Mouse (Mus musculus): ENCODE measurements around the gene Apoa2. TPM values are rescaled to one million over a fixed set of nuclear protein-coding genes. Genes with fewer than 3 reads are reported as not detected.

Gene Apoa2
- polyA plus RNA-seq, 1 experiment from 2014 or later, result 2.3 TPM

DNA sequence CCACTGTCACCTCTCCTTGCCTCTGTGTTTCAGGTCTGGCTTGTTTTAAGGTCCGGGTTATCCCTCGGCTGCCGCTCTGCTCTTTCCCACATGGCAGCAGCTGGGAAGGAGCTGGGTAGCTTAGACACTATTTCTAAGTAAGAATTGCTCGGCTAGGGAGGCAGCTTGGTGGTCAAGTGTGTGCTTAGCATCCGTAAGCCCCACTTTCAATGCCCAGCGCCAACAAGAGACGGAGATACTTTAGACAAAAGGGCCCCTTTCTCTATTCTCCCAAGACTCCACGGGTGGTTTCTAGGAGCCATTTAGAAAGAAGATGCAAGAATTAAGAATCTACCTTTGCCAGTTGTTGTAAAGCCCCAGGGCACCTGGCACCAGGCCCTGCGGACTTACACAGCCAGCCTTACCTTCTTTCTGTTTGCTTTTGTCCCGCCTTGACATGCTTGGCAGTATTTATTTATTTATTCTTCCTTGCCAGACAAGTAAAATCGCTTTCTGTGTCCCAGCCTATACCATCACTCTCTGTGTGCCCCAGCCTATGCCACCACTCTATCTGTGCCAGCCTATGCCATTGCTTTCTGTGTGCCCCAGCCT lies 50.4 kb downstream of the Apoa2 start:
- WGBS, result 70% methylated on average over 11 of the region's 11 CpGs

More for the DNA sequence above, 50.4 kb downstream of the Apoa2 start:
- no peak overlapping the region for H3K9ac ChIP-seq (replicated peaks; ENCODE audit: low read depth, low read length)
- no peak overlapping the region for H3K4me2 ChIP-seq (ENCODE audit: low read length)
- H3K4me1 ChIP-seq (replicated peaks; ENCODE audit: control insufficient read depth, insufficient read depth, low read length), result peaks cover 23% of the 10 kb centered on the region
- no peaks in the 10 kb centered on the region for H3K27me3 ChIP-seq (replicated peaks; ENCODE audit: control insufficient read depth, insufficient read depth, low read length)
- no peak overlapping the region for H3K27ac ChIP-seq (ENCODE audit: low read length)
- peaks cover 26% of the 10 kb centered on the region for H3K36me3 ChIP-seq (ENCODE audit: control insufficient read depth, insufficient read depth)
- no peak for ATAC-seq
- no peak overlapping the region for H3K4me3 ChIP-seq (replicated peaks; ENCODE audit: low read length)
- H3K9me3 ChIP-seq (ENCODE audit: control insufficient read depth, low read length), result no peaks in the 10 kb centered on the region

Other genes with a start within 250 kb of the Apoa2 start
- gene Fcgr2b, start 248.5 kb upstream of the Apoa2 start, polyA plus RNA-seq (2015; fragmentation: Nextera tagmentation; extraction: Ambion mirVana), result 0.63 and 1.7 TPM in 2 replicates
- gene Fcgr4, start 206.1 kb upstream of the Apoa2 start, polyA plus RNA-seq (2015; fragmentation: Nextera tagmentation; extraction: Ambion mirVana), result 0.22 and 0.32 TPM in 2 replicates
- 6.7 and 7.6 TPM in 2 replicates for gene Fcgr3, start 160.1 kb upstream of the Apoa2 start, polyA plus RNA-seq (2015; fragmentation: Nextera tagmentation; extraction: Ambion mirVana)
- 5.3 and 6.4 TPM in 2 replicates for gene Cfap126, start 111.1 kb upstream of the Apoa2 start, polyA plus RNA-seq (2015; fragmentation: Nextera tagmentation; extraction: Ambion mirVana)
- 206 and 226 TPM in 2 replicates for gene Sdhc, start 74.5 kb upstream of the Apoa2 start, polyA plus RNA-seq (2015; fragmentation: Nextera tagmentation; extraction: Ambion mirVana)
- gene Mpz, start 74.3 kb upstream of the Apoa2 start, polyA plus RNA-seq (2015; fragmentation: Nextera tagmentation; extraction: Ambion mirVana), result not detected in 2 replicates
- 7.1 and 7.9 TPM in 2 replicates for gene Pcp4l1, start 28.8 kb upstream of the Apoa2 start, polyA plus RNA-seq (2015; fragmentation: Nextera tagmentation; extraction: Ambion mirVana)
- 0.29 and 0.48 TPM in 2 replicates for gene Nr1i3, start 11.1 kb upstream of the Apoa2 start, polyA plus RNA-seq (2015; fragmentation: Nextera tagmentation; extraction: Ambion mirVana)
- 47.7 and 54.8 TPM in 2 replicates for gene Tomm40l, start 2.5 kb upstream of the Apoa2 start, polyA plus RNA-seq (2015; fragmentation: Nextera tagmentation; extraction: Ambion mirVana)
- gene Fcer1g, start 9.3 kb downstream of the Apoa2 start, polyA plus RNA-seq (2015; fragmentation: Nextera tagmentation; extraction: Ambion mirVana), result 15.7 and 17.6 TPM in 2 replicates
- gene Adamts4, start 25.4 kb downstream of the Apoa2 start, polyA plus RNA-seq (2015; fragmentation: Nextera tagmentation; extraction: Ambion mirVana), result 7.2 and 7.6 TPM in 2 replicates
- 212 and 232 TPM in 2 replicates for gene Ndufs2, start 26.3 kb downstream of the Apoa2 start, polyA plus RNA-seq (2015; fragmentation: Nextera tagmentation; extraction: Ambion mirVana)
- gene B4galt3, start 45.3 kb downstream of the Apoa2 start, polyA plus RNA-seq (2015; fragmentation: Nextera tagmentation; extraction: Ambion mirVana), result 111 and 114 TPM in 2 replicates
- gene Ppox, start 56.1 kb downstream of the Apoa2 start, polyA plus RNA-seq (2015; fragmentation: Nextera tagmentation; extraction: Ambion mirVana), result 47.6 and 49.2 TPM in 2 replicates
- gene Usp21, start 62.9 kb downstream of the Apoa2 start, polyA plus RNA-seq (2015; fragmentation: Nextera tagmentation; extraction: Ambion mirVana), result 126 and 130 TPM in 2 replicates
- gene Ufc1, start 70.0 kb downstream of the Apoa2 start, polyA plus RNA-seq (2015; fragmentation: Nextera tagmentation; extraction: Ambion mirVana), result 93.5 and 102 TPM in 2 replicates
- 55.5 and 61.7 TPM in 2 replicates for gene Dedd, start 104.1 kb downstream of the Apoa2 start, polyA plus RNA-seq (2015; fragmentation: Nextera tagmentation; extraction: Ambion mirVana)
- 55.7 and 62.7 TPM in 2 replicates for gene Nit1, start 120.6 kb downstream of the Apoa2 start, polyA plus RNA-seq (2015; fragmentation: Nextera tagmentation; extraction: Ambion mirVana)
- 118 and 156 TPM in 2 replicates for gene Pfdn2, start 120.6 kb downstream of the Apoa2 start, polyA plus RNA-seq (2015; fragmentation: Nextera tagmentation; extraction: Ambion mirVana)
- 2.7 and 3.1 TPM in 2 replicates for gene Klhdc9, start 135.7 kb downstream of the Apoa2 start, polyA plus RNA-seq (2015; fragmentation: Nextera tagmentation; extraction: Ambion mirVana)
- 0.67 and 1.1 TPM in 2 replicates for gene Nectin4, start 145.0 kb downstream of the Apoa2 start, polyA plus RNA-seq (2015; fragmentation: Nextera tagmentation; extraction: Ambion mirVana)
- 0.48 and 0.81 TPM in 2 replicates for gene Arhgap30, start 163.9 kb downstream of the Apoa2 start, polyA plus RNA-seq (2015; fragmentation: Nextera tagmentation; extraction: Ambion mirVana)
- gene Usf1, start 186.3 kb downstream of the Apoa2 start, polyA plus RNA-seq (2015; fragmentation: Nextera tagmentation; extraction: Ambion mirVana), result 207 and 226 TPM in 2 replicates
- 10.1 and 11.4 TPM in 2 replicates for gene Tstd1, start 193.8 kb downstream of the Apoa2 start, polyA plus RNA-seq (2015; fragmentation: Nextera tagmentation; extraction: Ambion mirVana)
- gene F11r, start 212.5 kb downstream of the Apoa2 start, polyA plus RNA-seq (2015; fragmentation: Nextera tagmentation; extraction: Ambion mirVana), result 7.8 and 10.2 TPM in 2 replicates

All from forebrain, embryonic 16.5 days (tissue).